Mouse (Mus musculus) urinary bladder, postnatal 36 days (tissue): Measurements from ENCODE around the gene Srpx2.

Experiments used
- DNase-seq, 2 experiments: peaks; one replicate each; pipeline ENCODE4 v3.0.0; 2022; ENCODE audit warnings: low spot score in 2 of 2, mixed read lengths in 1 of 2

Srpx2 gene

GRCm38 (mm10) chrX:133908261-133908660, at the start of gene Srpx2:
Gene Srpx2 (plus strand): TSS chrX:133908426.
- DNase-seq = no peak

- DNase-seq = no peak
These were observed 38.5 kb upstream of the Srpx2 start for GRCm38 (mm10) chrX:133869743-133870142.

- DNase-seq = no peak
These were observed 20.9 kb upstream of the Srpx2 start for GRCm38 (mm10) chrX:133887308-133887707.

- DNase-seq = no peak
These were observed 20.1 kb upstream of the Srpx2 start for GRCm38 (mm10) chrX:133888111-133888510.

- peak; percentile 63 to 71 for DNase-seq
These were observed 10.1 kb upstream of the Srpx2 start, which contains the start of gene Tspan6 for GRCm38 (mm10) chrX:133898014-133898542. Gene Tspan6 (minus strand): TSS chrX:133898429.

- DNase-seq = no peak
These were observed 3.3 kb downstream of the Srpx2 start for GRCm38 (mm10) chrX:133911397-133912103.

GRCm38 (mm10) chrX:133913006-133913405, 4.8 kb downstream of the Srpx2 start:
- no peak for DNase-seq

GRCm38 (mm10) chrX:133914219-133914618, 6.0 kb downstream of the Srpx2 start:
- DNase-seq = no peak

GRCm38 (mm10) chrX:133921187-133921586, 13.0 kb downstream of the Srpx2 start:
- DNase-seq = no peak

- DNase-seq = no peak
These were observed 18.5 kb downstream of the Srpx2 start for GRCm38 (mm10) chrX:133926760-133927159.

GRCm38 (mm10) chrX:133931302-133932013, 23.2 kb downstream of the Srpx2 start:
- no peak for DNase-seq

GRCm38 (mm10) chrX:133936605-133937225, 28.5 kb downstream of the Srpx2 start:
- no peak for DNase-seq

GRCm38 (mm10) chrX:133939561-133939960, 31.3 kb downstream of the Srpx2 start:
- DNase-seq = no peak

GRCm38 (mm10) chrX:133947427-133947826, 39.2 kb downstream of the Srpx2 start:
- peak; percentile 21 to 36 for DNase-seq

GRCm38 (mm10) chrX:133954661-133955060, 46.4 kb downstream of the Srpx2 start:
- no peak for DNase-seq

GRCm38 (mm10) chrX:133960617-133961016, 52.4 kb downstream of the Srpx2 start:
- DNase-seq = no peak

GRCm38 (mm10) chrX:133964615-133965014, 56.4 kb downstream of the Srpx2 start:
- DNase-seq = no peak

- DNase-seq = peak; percentile 4 to 20
These were observed 73.2 kb downstream of the Srpx2 start, which contains the start of gene Sytl4 for GRCm38 (mm10) chrX:133981231-133982002. Gene Sytl4 (minus strand): TSS chrX:133981812.
